Mouse (Mus musculus): ENCODE measurements around the gene Rab1b.

GRCm38 (mm10) chr19:5085145-5085863, 21.6 kb downstream of the Rab1b start, which contains the start of gene Tmem151a:
- TF ChIP-seq EP300 (IDR thresholded peaks at IDR 0.05) (no peak), CTCF (IDR thresholded peaks at IDR 0.05) (no peak)

All from lung, postnatal 0 days (tissue).